Mouse (Mus musculus) hindbrain, embryonic 15.5 days (tissue): Measurements from ENCODE around the gene Zfp593. TPM values are rescaled to one million over a fixed set of nuclear protein-coding genes. Genes with fewer than 3 reads are reported as not detected.

Experiments used
- ATAC-seq: fragments of 200-750 bp; cut with Nextera tagmentation; 2 replicates; pipeline ENCODE4 v1.8.0; 2017; ENCODE audit warnings: low read depth, moderate number of reproducible peaks, moderate TSS enrichment; ENCODE audit not compliant: low FRiP score
- H3K27ac ChIP-seq: fragments of 300-500 bp; sonication (generic); replicated peaks from 2 replicates; pipeline ENCODE4 v1.5.1; 2015; ENCODE audit warnings: mild to moderate bottlenecking, inconsistent platforms
- H3K27me3 ChIP-seq: fragments of 300-500 bp; sonication (generic); 2 replicates; pipeline ENCODE4 v1.6.1; 2015; ENCODE audit warnings: control low read depth, inconsistent platforms
- H3K36me3 ChIP-seq: fragments of 300-500 bp; sonication (generic); 2 replicates; pipeline ENCODE4 v1.6.1; 2015; ENCODE audit warnings: control low read depth, inconsistent platforms
- H3K4me1 ChIP-seq: fragments of 300-500 bp; sonication (generic); replicated peaks from 2 replicates; pipeline ENCODE4 v1.6.1; 2015; ENCODE audit warnings: control low read depth, inconsistent platforms
- H3K4me2 ChIP-seq: fragments of 300-500 bp; sonication (generic); 2 replicates; pipeline ENCODE4 v1.6.1; 2015; ENCODE audit warnings: moderate library complexity, mild to moderate bottlenecking, inconsistent platforms
- H3K4me3 ChIP-seq: fragments of 300-500 bp; sonication (generic); 2 replicates; pipeline ENCODE4 v1.5.1; 2015; ENCODE audit warnings: mild to moderate bottlenecking, inconsistent platforms
- H3K9ac ChIP-seq: fragments of 300-500 bp; sonication (generic); 2 replicates; pipeline ENCODE4 v1.6.1; 2015; ENCODE audit warnings: inconsistent platforms
- H3K9me3 ChIP-seq: fragments of 300-500 bp; sonication (generic); 2 replicates; pipeline ENCODE4 v1.6.1; 2016; ENCODE audit warnings: control low read depth, inconsistent platforms
- WGBS: fragments of 180-500 bp; shearing (Covaris S2); methylation state at CpG from one replicate; pipeline ENCODE4 v1.1.7; 2015; 5-methylcytosine and 5-hydroxymethylcytosine counted together
- polyA plus RNA-seq: library from polyadenylated mRNA; unstranded; fragments of >200 nt; fragmentation: Nextera tagmentation; extraction: Ambion mirVana; gene quantifications from 2 replicates; pipeline ENCODE4 v1.2.1, GENCODE M21; 2015

Gene Zfp593
- polyA plus RNA-seq = 13.3 and 13.8 TPM in 2 replicates

- H3K27ac ChIP-seq = peak within 1 kb of the TSS; percentile 43; the same call in 1 of the 2 replicates
- WGBS = under 1% methylated on average over 54 of the region's 60 CpGs
- peak within 1 kb of the TSS; percentile 63 for H3K4me3 ChIP-seq
- no peaks in the 10 kb centered on the region for H3K9me3 ChIP-seq
- peak within 1 kb of the TSS; percentile 75 for H3K4me2 ChIP-seq
- H3K4me1 ChIP-seq = peaks cover 43% of the 10 kb centered on the region
- no peaks in the 10 kb centered on the region for H3K36me3 ChIP-seq
- H3K9ac ChIP-seq = peak within 1 kb of the TSS; percentile 62
- peak; percentile 78 for ATAC-seq
- H3K27me3 ChIP-seq = peaks cover 19% of the 10 kb centered on the region
These were observed at the start of gene Zfp593 for GRCm38 (mm10) chr4:134245148-134245843. Gene Zfp593, minus strand, starts transcription at chr4:134245592.

- no peak for ATAC-seq
- H3K4me3 ChIP-seq = no peak overlapping the region
- no peak overlapping the region for H3K9ac ChIP-seq
- no peak overlapping the region for H3K4me2 ChIP-seq
- H3K36me3 ChIP-seq = no peaks in the 10 kb centered on the region
- no peaks in the 10 kb centered on the region for H3K9me3 ChIP-seq
- no peaks in the 10 kb centered on the region; the same call in 1 of the 2 replicates for H3K27me3 ChIP-seq
- 75% methylated on average over 9 of the region's 9 CpGs for WGBS
- peaks cover 6% of the 10 kb centered on the region for H3K4me1 ChIP-seq
- H3K27ac ChIP-seq = no peak overlapping the region
These were observed 48.3 kb upstream of the Zfp593 start for GRCm38 (mm10) chr4:134293692-134294163.

GRCm38 (mm10) chr4:134293061-134293691 is 47.8 kb upstream of the Zfp593 start:
- Histone ChIP-seq H3K4me1 (peaks cover 11% of the 10 kb centered on the region), H3K27me3 (no peaks in the 10 kb centered on the region; the same call in 1 of the 2 replicates), H3K36me3 (no peaks in the 10 kb centered on the region), H3K9ac (no peak overlapping the region), H3K9me3 (no peaks in the 10 kb centered on the region), H3K27ac (no peak overlapping the region), H3K4me3 (no peak overlapping the region), H3K4me2 (no peak overlapping the region)
- no peak for ATAC-seq
- WGBS = 73% methylated on average over 18 of the region's 18 CpGs

GRCm38 (mm10) chr4:134292067-134292466 is 46.7 kb upstream of the Zfp593 start:
- Histone ChIP-seq H3K36me3 (no peaks in the 10 kb centered on the region), H3K27me3 (no peaks in the 10 kb centered on the region; the same call in 1 of the 2 replicates), H3K4me1 (peaks cover 14% of the 10 kb centered on the region), H3K4me3 (no peak overlapping the region), H3K9me3 (no peaks in the 10 kb centered on the region), H3K27ac (no peak overlapping the region), H3K9ac (no peak overlapping the region), H3K4me2 (no peak overlapping the region)
- no peak for ATAC-seq
- WGBS = 14% methylated on average over 7 of the region's 7 CpGs

- Histone ChIP-seq H3K27ac (peak overlapping the region; percentile 100), H3K9ac (peak overlapping the region; percentile 98), H3K4me1 (peaks cover 24% of the 10 kb centered on the region), H3K4me3 (peak overlapping the region; percentile 100), H3K9me3 (no peaks in the 10 kb centered on the region), H3K27me3 (no peaks in the 10 kb centered on the region; the same call in 1 of the 2 replicates), H3K36me3 (peaks cover 6% of the 10 kb centered on the region; the same call in 1 of the 2 replicates), H3K4me2 (peak overlapping the region; percentile 94)
- 47% methylated on average over 11 of the region's 11 CpGs for WGBS
- ATAC-seq = no peak
These were observed 43.2 kb upstream of the Zfp593 start for GRCm38 (mm10) chr4:134288397-134289256.

GRCm38 (mm10) chr4:134287575-134288025 is 42.2 kb upstream of the Zfp593 start, which contains the start of gene Pdik1l:
Gene Pdik1l, minus strand, starts transcription at chr4:134287895.
- Histone ChIP-seq H3K4me2 (peak within 1 kb of the TSS; percentile 94), H3K27me3 (no peaks in the 10 kb centered on the region), H3K9me3 (no peaks in the 10 kb centered on the region), H3K27ac (peak within 1 kb of the TSS; percentile 100), H3K4me3 (peak within 1 kb of the TSS; percentile 100), H3K4me1 (peaks cover 24% of the 10 kb centered on the region), H3K36me3 (peaks cover 14% of the 10 kb centered on the region), H3K9ac (peak within 1 kb of the TSS; percentile 98)
- ATAC-seq = peak; percentile 76
- 0% methylated on average over 37 of the region's 43 CpGs for WGBS

GRCm38 (mm10) chr4:134287168-134287564 is 41.8 kb upstream of the Zfp593 start:
- Histone ChIP-seq H3K4me3 (peak overlapping the region; percentile 100), H3K27ac (peak overlapping the region; percentile 100), H3K36me3 (peaks cover 18% of the 10 kb centered on the region), H3K9me3 (no peaks in the 10 kb centered on the region), H3K4me2 (peak overlapping the region; percentile 94), H3K9ac (peak overlapping the region; percentile 98), H3K4me1 (peaks cover 24% of the 10 kb centered on the region), H3K27me3 (no peaks in the 10 kb centered on the region)
- ATAC-seq = peak; percentile 96
- WGBS = under 1% methylated on average over 52 of the region's 59 CpGs

- 2% methylated on average over 59 of the region's 59 CpGs for WGBS
- peak; percentile 16 for ATAC-seq
- no peaks in the 10 kb centered on the region for H3K27me3 ChIP-seq
These were observed 41.1 kb upstream of the Zfp593 start for GRCm38 (mm10) chr4:134286226-134287167.

GRCm38 (mm10) chr4:134284942-134285341 is 39.5 kb upstream of the Zfp593 start:
- WGBS = 98% methylated on average over 2 of the region's 2 CpGs
- Histone ChIP-seq H3K27me3 (no peaks in the 10 kb centered on the region), H3K27ac (no peak overlapping the region), H3K9me3 (no peaks in the 10 kb centered on the region), H3K4me1 (peaks cover 24% of the 10 kb centered on the region), H3K4me2 (no peak overlapping the region), H3K36me3 (peaks cover 36% of the 10 kb centered on the region), H3K4me3 (no peak overlapping the region), H3K9ac (no peak overlapping the region)
- no peak for ATAC-seq

More at GRCm38 (mm10) chr4:134286226-134287167, 41.1 kb upstream of the Zfp593 start:
- Histone ChIP-seq H3K4me1 (peaks cover 24% of the 10 kb centered on the region), H3K4me2 (peak overlapping the region; percentile 94), H3K27ac (peak overlapping the region; percentile 100), H3K9me3 (no peaks in the 10 kb centered on the region), H3K36me3 (peaks cover 24% of the 10 kb centered on the region), H3K9ac (peak overlapping the region; percentile 97), H3K4me3 (peak overlapping the region; percentile 100)

GRCm38 (mm10) chr4:134273417-134274345 is 28.3 kb upstream of the Zfp593 start:
- Histone ChIP-seq H3K9ac (no peak overlapping the region), H3K4me3 (no peak overlapping the region), H3K4me1 (no peaks in the 10 kb centered on the region), H3K27ac (no peak overlapping the region), H3K36me3 (peaks cover 32% of the 10 kb centered on the region), H3K27me3 (no peaks in the 10 kb centered on the region), H3K4me2 (peak overlapping the region; percentile 33), H3K9me3 (no peaks in the 10 kb centered on the region)
- 7% methylated on average over 14 of the region's 14 CpGs for WGBS
- no peak for ATAC-seq
